18 mouse cellular contexts compared by ENCODE assay signal in genomic region chr8:107543714-107544113, GRCm38 (mm10). TPM values are rescaled to one million over a fixed set of nuclear protein-coding genes. Genes with fewer than 3 reads are reported as not detected.
DNase-seq lines count a peak whose midpoint lies in the region; ATAC-seq lines count a peak whose summit lies in the region.
"Had no signal": no experiment of that assay in that cellular context is flagged by ENCODE, and none has a peak within 500 bp of the region (broad histone marks: within the 10 kb centered on the region; RNA-seq: fewer than 3 reads in every experiment).

No protein-coding gene starts in this region.

- peaks cover 25% of the 10 kb centered on the region for H3K36me3 ChIP-seq in forebrain, embryonic 12.5 days (replicated peaks)
- H3K36me3 ChIP-seq in forebrain, embryonic 16.5 days (ENCODE audit: control insufficient read depth, insufficient read depth): no peaks in the 10 kb centered on the region
- H3K36me3 ChIP-seq in liver, embryonic 11.5 days (ENCODE audit: control insufficient read depth, insufficient read depth, low read length): no peaks in the 10 kb centered on the region; the same call in 1 of the 2 replicates
- peaks cover 65% of the 10 kb centered on the region for H3K36me3 ChIP-seq in limb, embryonic 10.5 days

- H3K27me3 ChIP-seq in forebrain, embryonic 12.5 days: no peaks in the 10 kb centered on the region
- no peaks in the 10 kb centered on the region for H3K27me3 ChIP-seq in forebrain, embryonic 16.5 days (replicated peaks; ENCODE audit: control insufficient read depth, insufficient read depth, low read length)
- H3K27me3 ChIP-seq in liver, embryonic 11.5 days (replicated peaks; ENCODE audit: control insufficient read depth, insufficient read depth, low read length): no peaks in the 10 kb centered on the region
- H3K27me3 ChIP-seq in limb, embryonic 10.5 days (ENCODE audit: low read depth, poor library complexity, severe bottlenecking): no peaks in the 10 kb centered on the region
- H3K27me3 ChIP-seq: forebrain, embryonic 15.5 days; Patski had no signal

- no peak overlapping the region for H3K9ac ChIP-seq in forebrain, embryonic 12.5 days
- no peak overlapping the region for H3K9ac ChIP-seq in forebrain, embryonic 16.5 days (replicated peaks; ENCODE audit: low read depth, low read length)
- no peak overlapping the region for H3K9ac ChIP-seq in liver, embryonic 11.5 days (ENCODE audit: low read depth, low read length)
- H3K9ac ChIP-seq: forebrain, embryonic 15.5 days had no signal

- H3K27ac ChIP-seq in forebrain, embryonic 12.5 days: 0 out of 2 replicates have a peak overlapping the region, but pooled peaks have one; percentile 66
- H3K27ac ChIP-seq in forebrain, embryonic 16.5 days (ENCODE audit: low read length): no peak overlapping the region
- no peak overlapping the region for H3K27ac ChIP-seq in liver, embryonic 11.5 days (ENCODE audit: low read depth, low read length)
- peak overlapping the region; percentile 86 for H3K27ac ChIP-seq in limb, embryonic 10.5 days
- H3K27ac ChIP-seq: forebrain, embryonic 15.5 days; macrophage had no signal

- no peak for ATAC-seq in forebrain, embryonic 12.5 days (ENCODE audit: low FRiP score)
- ATAC-seq in forebrain, embryonic 16.5 days: no peak
- ATAC-seq in liver, embryonic 11.5 days (replicated peaks; ENCODE audit: low FRiP score): peak; percentile 61
- ATAC-seq: forebrain, embryonic 15.5 days; intestine, postnatal 0 days; Patski had no signal

- H3K9me3 ChIP-seq in forebrain, embryonic 12.5 days: no peaks in the 10 kb centered on the region
- no peaks in the 10 kb centered on the region for H3K9me3 ChIP-seq in forebrain, embryonic 16.5 days (ENCODE audit: control insufficient read depth, low read length)
- H3K9me3 ChIP-seq in liver, embryonic 11.5 days (ENCODE audit: control insufficient read depth, low read length): no peaks in the 10 kb centered on the region
- no peaks in the 10 kb centered on the region for H3K9me3 ChIP-seq in limb, embryonic 10.5 days (replicated peaks)
- H3K9me3 ChIP-seq: forebrain, embryonic 15.5 days had no signal

- WGBS in forebrain, embryonic 12.5 days: 92% methylated on average over 11 of the region's 11 CpGs
- 97% methylated on average over 10 of the region's 11 CpGs for WGBS in forebrain, embryonic 16.5 days
- WGBS in liver, embryonic 11.5 days: 63% methylated on average over 10 of the region's 11 CpGs
- WGBS in limb, embryonic 10.5 days: 91% methylated on average over 11 of the region's 11 CpGs

- no peaks in the 10 kb centered on the region for H3K4me1 ChIP-seq in forebrain, embryonic 12.5 days
- H3K4me1 ChIP-seq in forebrain, embryonic 16.5 days (replicated peaks; ENCODE audit: control insufficient read depth, insufficient read depth, low read length): no peaks in the 10 kb centered on the region
- H3K4me1 ChIP-seq in liver, embryonic 11.5 days (replicated peaks; ENCODE audit: control insufficient read depth, insufficient read depth, low read length): peaks cover 5% of the 10 kb centered on the region; the same call in 1 of the 2 replicates
- peaks cover 21% of the 10 kb centered on the region for H3K4me1 ChIP-seq in limb, embryonic 10.5 days
- H3K4me1 ChIP-seq: forebrain, embryonic 15.5 days had no signal

- H3K4me2 ChIP-seq in forebrain, embryonic 12.5 days: no peak overlapping the region
- H3K4me2 ChIP-seq in forebrain, embryonic 16.5 days (ENCODE audit: low read length): no peak overlapping the region
- H3K4me2 ChIP-seq in liver, embryonic 11.5 days: no peak overlapping the region
- H3K4me2 ChIP-seq: forebrain, embryonic 15.5 days had no signal

- H3K4me3 ChIP-seq in forebrain, embryonic 12.5 days (replicated peaks): no peak overlapping the region
- H3K4me3 ChIP-seq in forebrain, embryonic 16.5 days (replicated peaks; ENCODE audit: low read length): no peak overlapping the region
- H3K4me3 ChIP-seq in liver, embryonic 11.5 days (ENCODE audit: low read depth, low read length): no peak overlapping the region
- no peak overlapping the region for H3K4me3 ChIP-seq in limb, embryonic 10.5 days
- H3K4me3 ChIP-seq: forebrain, embryonic 15.5 days had no signal

- no peak for DNase-seq in liver, embryonic 11.5 days (ENCODE audit: low spot score)
- no peak for DNase-seq in liver
- peak; percentile 8 for DNase-seq in c-Kit-positive CD71-positive TER-119-negative erythroid progenitor cells, embryonic 14.5 days (ENCODE audit: low read depth)
- no peak for DNase-seq in limb, embryonic 10.5 days (ENCODE audit: low spot score)
- no peak for DNase-seq in cerebellum, adult 18-20 months
- no peak for DNase-seq in adrenal gland, adult 2 months
- DNase-seq: cerebellum, adult 8-10 months; gastrocnemius, postnatal 36 days; heart, postnatal 10 days; kidney, postnatal 25 days; left cerebral cortex, postnatal 4 days; right cerebral cortex, postnatal 14 days had no signal

RNA-seq across cellular contexts. Expression of gene Psmd7, which starts 44.5 kb away (rescaled TPM):
- polyA plus RNA-seq in forebrain, embryonic 12.5 days (2016; fragmentation: Nextera tagmentation; extraction: Ambion mirVana): 291 and 295 TPM in 2 replicates
- 243 and 253 TPM in 2 replicates for polyA plus RNA-seq in forebrain, embryonic 16.5 days (2015; fragmentation: Nextera tagmentation; extraction: Ambion mirVana)
- polyA plus RNA-seq in liver, embryonic 11.5 days (2014; fragmentation: Nextera tagmentation; extraction: Ambion mirVana): 358 and 365 TPM in 2 replicates
- polyA plus RNA-seq in limb, embryonic 10.5 days (2016; fragmentation: Nextera tagmentation; extraction: Ambion mirVana): 399 and 404 TPM in 2 replicates
- 100 to 1,000 TPM; 110 to 115 TPM for total RNA-seq in adrenal gland, adult 2 months (2021)
- 33.0 and 37.1 TPM in 2 replicates for polyA plus RNA-seq in adrenal gland, adult 2 months (2012; rRNA removed)

Comparison
In these comparisons a context has a peak if more than half of its experiments do, and no peak if none do; other contexts are left out.
1. H3K27ac ChIP-seq: peak in forebrain, embryonic 12.5 days (single experiment) and limb, embryonic 10.5 days (single experiment); none in forebrain, embryonic 16.5 days (single experiment) and liver, embryonic 11.5 days (single experiment).